Mouse (Mus musculus) spleen, adult 2 months (tissue): ENCODE results near the gene Srpk2. TPM values are rescaled to one million over a fixed set of nuclear protein-coding genes. Genes with fewer than 3 reads are reported as not detected.

ENCODE experiments used
- DNase-seq, 2 experiments: peaks; one replicate each; pipeline versions ENCODE4 v3.0.0 to v3.0.0-alpha.2; 2012 to 2021; ENCODE audit warnings: low spot score in 2 of 2, low read depth in 1 of 2
- H3K27ac ChIP-seq: fragments of 200-500 bp; 2 replicates; pipeline ENCODE4 v1.5.1; 2012; ENCODE audit warnings: low read length, inconsistent platforms; ENCODE audit not compliant: insufficient read depth
- H3K27me3 ChIP-seq: fragments of 200-500 bp; 2 replicates; pipeline ENCODE4 v1.6.1; 2012; ENCODE audit warnings: mild to moderate bottlenecking, moderate library complexity, low read length, inconsistent platforms; ENCODE audit not compliant: control insufficient read depth, insufficient read depth
- H3K36me3 ChIP-seq: fragments of 200-500 bp; 2 replicates; pipeline ENCODE4 v1.6.1; 2012; ENCODE audit warnings: mild to moderate bottlenecking, low read length, inconsistent platforms; ENCODE audit not compliant: control insufficient read depth, insufficient read depth
- H3K4me1 ChIP-seq: fragments of 200-500 bp; 2 replicates; pipeline ENCODE4 v1.6.1; 2011; ENCODE audit warnings: inconsistent platforms; ENCODE audit not compliant: control insufficient read depth, insufficient read depth, insufficient read length
- H3K4me3 ChIP-seq: fragments of 200-500 bp; 2 replicates; pipeline ENCODE4 v1.5.1; 2011; ENCODE audit warnings: mild to moderate bottlenecking, inconsistent platforms; ENCODE audit not compliant: insufficient read depth, insufficient read length; ENCODE audit errors: extremely low read depth
- CTCF ChIP-seq: fragments of 200-500 bp; IDR thresholded peaks from 2 replicates; pipeline ENCODE4 v1.5.1; 2011; ENCODE audit warnings: mild to moderate bottlenecking, inconsistent platforms; ENCODE audit not compliant: insufficient read depth, insufficient read length, insufficient replicate concordance; ENCODE audit errors: extremely low read depth
- POLR2A ChIP-seq: fragments of 200-500 bp; IDR thresholded peaks from 2 replicates; pipeline ENCODE4 v1.6.1; 2011; ENCODE audit warnings: low read depth, low read length, inconsistent platforms
- WGBS: fragments of 180-500 bp; shearing (Covaris S2); methylation state at CpG from one replicate; pipeline ENCODE4 v1.1.7; 2018; 5-methylcytosine and 5-hydroxymethylcytosine counted together
- polyA plus RNA-seq: library from polyadenylated mRNA; depleted of rRNA; stranded (reverse); fragments of >200 nt; gene quantifications from 2 replicates; pipeline ENCODE4 v1.2.3, GENCODE M21; 2012

Gene Srpk2
- polyA plus RNA-seq, 1 experiment: 4.1 TPM

- Histone ChIP-seq H3K27ac (no peak overlapping the region), H3K4me3 (no peak overlapping the region), H3K36me3 (peaks cover 3% of the 10 kb centered on the region), H3K4me1 (no peaks in the 10 kb centered on the region), H3K27me3 (no peaks in the 10 kb centered on the region)
- WGBS: 81% methylated on average over 5 of the region's 5 CpGs
- TF ChIP-seq CTCF (no peak), POLR2A (no peak)
- DNase-seq: no peak
Observed at GRCm38 (mm10) chr5:23551687-23552086, 132.7 kb downstream of the Srpk2 start.

GRCm38 (mm10) chr5:23535692-23536091 is 148.7 kb downstream of the Srpk2 start:
- TF ChIP-seq POLR2A (no peak), CTCF (no peak)
- DNase-seq: no peak
- H3K27ac ChIP-seq: no peak overlapping the region
- peaks cover 10% of the 10 kb centered on the region for H3K36me3 ChIP-seq
- WGBS: 92% methylated on average over 7 of the region's 7 CpGs
- no peaks in the 10 kb centered on the region for H3K4me1 ChIP-seq
- H3K27me3 ChIP-seq: no peaks in the 10 kb centered on the region
- no peak overlapping the region for H3K4me3 ChIP-seq

- TF ChIP-seq CTCF (no peak), POLR2A (no peak)
- WGBS: 88% methylated on average over 7 of the region's 7 CpGs
- Histone ChIP-seq H3K4me3 (no peak overlapping the region), H3K36me3 (peaks cover 6% of the 10 kb centered on the region; the same call in 1 of the 2 replicates), H3K27me3 (no peaks in the 10 kb centered on the region), H3K27ac (no peak overlapping the region), H3K4me1 (no peaks in the 10 kb centered on the region)
- no peak for DNase-seq
Observed at GRCm38 (mm10) chr5:23531541-23532096, 152.8 kb downstream of the Srpk2 start.

GRCm38 (mm10) chr5:23531100-23531499 is 153.3 kb downstream of the Srpk2 start:
- no peaks in the 10 kb centered on the region for H3K4me1 ChIP-seq
- WGBS: 94% methylated on average over 6 of the region's 6 CpGs
- peaks cover 6% of the 10 kb centered on the region; the same call in 1 of the 2 replicates for H3K36me3 ChIP-seq
- DNase-seq: no peak
- no peaks in the 10 kb centered on the region for H3K27me3 ChIP-seq
- TF ChIP-seq POLR2A (no peak), CTCF (no peak)
- no peak overlapping the region for H3K4me3 ChIP-seq
- no peak overlapping the region for H3K27ac ChIP-seq

- TF ChIP-seq POLR2A (no peak), CTCF (no peak)
- no peak for DNase-seq
- no peaks in the 10 kb centered on the region for H3K4me1 ChIP-seq
- H3K4me3 ChIP-seq: no peak overlapping the region
- H3K36me3 ChIP-seq: peaks cover 15% of the 10 kb centered on the region
- WGBS: 65% methylated on average over 3 of the region's 3 CpGs
- H3K27me3 ChIP-seq: no peaks in the 10 kb centered on the region
- no peak overlapping the region for H3K27ac ChIP-seq
Observed at GRCm38 (mm10) chr5:23524621-23525020, 159.8 kb downstream of the Srpk2 start.

- Histone ChIP-seq H3K4me1 (no peaks in the 10 kb centered on the region), H3K36me3 (peaks cover 15% of the 10 kb centered on the region), H3K27me3 (no peaks in the 10 kb centered on the region), H3K27ac (no peak overlapping the region), H3K4me3 (no peak overlapping the region)
- WGBS: 91% methylated on average over 3 of the region's 3 CpGs
- no peak for DNase-seq
- TF ChIP-seq POLR2A (no peak), CTCF (no peak)
Observed at GRCm38 (mm10) chr5:23523936-23524335, 160.5 kb downstream of the Srpk2 start.

GRCm38 (mm10) chr5:23521645-23522044 is 162.8 kb downstream of the Srpk2 start:
- Histone ChIP-seq H3K4me1 (no peaks in the 10 kb centered on the region), H3K36me3 (peaks cover 22% of the 10 kb centered on the region), H3K27me3 (no peaks in the 10 kb centered on the region), H3K27ac (no peak overlapping the region), H3K4me3 (no peak overlapping the region)
- WGBS: 82% methylated on average over 1 of the region's 1 CpGs
- TF ChIP-seq POLR2A (no peak), CTCF (no peak)
- DNase-seq: no peak

- peaks cover 17% of the 10 kb centered on the region for H3K36me3 ChIP-seq
- H3K4me3 ChIP-seq: no peak overlapping the region
- no peaks in the 10 kb centered on the region for H3K4me1 ChIP-seq
- DNase-seq: no peak
- H3K27me3 ChIP-seq: no peaks in the 10 kb centered on the region
- WGBS: 94% methylated on average over 3 of the region's 3 CpGs
- no peak for TF ChIP-seq POLR2A
- no peak for TF ChIP-seq CTCF
- no peak overlapping the region for H3K27ac ChIP-seq
Observed at GRCm38 (mm10) chr5:23519679-23520078, 164.7 kb downstream of the Srpk2 start.
